Mouse (Mus musculus): Measurements from ENCODE around the gene 1700015F17Rik.

DNA sequence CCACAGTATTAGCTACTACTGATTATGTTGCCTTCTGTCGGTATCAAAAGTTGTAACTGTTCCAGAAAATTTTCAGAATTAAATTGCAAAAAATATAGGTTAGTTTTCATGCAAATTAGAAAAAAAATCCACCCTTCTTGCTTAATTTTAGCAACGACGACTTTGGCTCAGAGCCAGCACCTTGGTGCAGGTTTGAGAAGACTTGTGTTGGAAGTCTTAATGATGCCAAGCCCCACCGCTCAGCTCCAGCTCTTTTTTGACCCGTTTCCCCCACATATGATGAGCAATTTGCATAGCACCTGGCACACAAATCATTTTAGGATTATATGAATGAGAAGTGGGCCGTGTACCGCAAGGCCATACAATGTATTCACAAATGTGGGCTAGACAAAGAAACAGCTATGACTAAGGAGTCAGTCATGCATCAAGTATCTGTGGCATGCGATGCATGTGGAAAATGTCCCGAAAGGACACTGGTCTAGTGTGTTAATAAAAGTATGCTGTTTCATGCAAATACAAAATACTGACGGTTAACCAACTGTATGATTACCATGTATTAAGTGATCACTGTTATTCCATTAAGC lies 31.5 kb upstream of the 1700015F17Rik start:
- TF ChIP-seq CTCF (IDR thresholded peaks at IDR 0.05; ENCODE audit: low read depth) = no peak
- no peak for TF ChIP-seq EP300 (optimal IDR thresholded peaks at IDR 0.05)
